Comparison of ENCODE assay signal across 21 mouse cellular contexts in the genomic region with DNA sequence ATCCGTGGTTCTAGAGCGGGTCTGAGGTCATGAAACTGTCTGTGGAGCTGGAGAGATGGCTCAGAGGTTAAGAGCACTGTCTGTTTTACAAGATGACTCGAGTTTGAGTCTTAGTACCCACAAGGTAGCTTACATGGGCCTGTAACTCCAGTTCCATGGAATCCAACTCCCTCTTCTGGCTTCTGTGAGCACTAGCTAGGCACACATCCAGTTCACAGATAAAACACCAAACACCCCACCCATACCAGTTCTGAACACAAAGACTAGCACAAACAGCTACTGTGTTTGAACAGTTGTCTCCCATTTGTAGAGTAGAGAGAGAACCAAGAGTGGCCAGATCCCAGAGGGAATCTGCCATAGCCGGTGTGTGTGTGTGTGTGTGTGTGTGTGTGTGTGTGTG.
DNase-seq lines count a peak whose midpoint lies in the region; ATAC-seq and TF ChIP-seq lines count a peak whose summit lies in the region.
"Had no signal": no experiment of that assay in that cellular context is flagged by ENCODE, and none has a peak within 500 bp of the region (broad histone marks: within the 10 kb centered on the region; RNA-seq: fewer than 3 reads in every experiment).

No protein-coding gene starts in this region.

- DNase-seq in heart, embryonic 10.5 days (ENCODE audit: low spot score) = peak; percentile 61
- no peak for DNase-seq in liver, postnatal 0 days
- no peak for DNase-seq in liver
- peak; percentile 38 for DNase-seq in MEL (ENCODE audit: low read depth, low spot score)
- DNase-seq in thymus, postnatal 10 days (ENCODE audit: low spot score in 2 of 2) = no peak
- DNase-seq: adrenal gland, postnatal 14 days; cerebellum, adult 11-12 months; cerebellum, postnatal 14 days; heart, postnatal 14 days; layer of hippocampus, postnatal 36 days; right cerebral cortex, postnatal 25 days had no signal

- TF ChIP-seq CTCF in liver, postnatal 0 days (IDR thresholded peaks at IDR 0.05; ENCODE audit: low read depth) = peak; percentile 18; the same call in 1 of the 2 replicates
- TF ChIP-seq CTCF in MEL (IDR thresholded peaks at IDR 0.05 in 2 of 3, conservative IDR thresholded peaks at IDR 0.05 in 1 of 3; ENCODE audit: control insufficient read depth in 1 of 3, insufficient read depth in 1 of 3, low read depth in 2 of 3, low read length in 3 of 3, poor library complexity in 1 of 3, severe bottlenecking in 1 of 3) = peak; percentile 4 to 51 (median 12); a peak in 2 of 6 replicates

- no peak for TF ChIP-seq EP300 in liver, postnatal 0 days (IDR thresholded peaks at IDR 0.05; ENCODE audit: low read depth)
- no peak for TF ChIP-seq EP300 in MEL (IDR thresholded peaks at IDR 0.05; ENCODE audit: low read depth in 1 of 2, low read length in 2 of 2)

- no peaks in the 10 kb centered on the region for H3K9me3 ChIP-seq in heart, embryonic 10.5 days
- no peaks in the 10 kb centered on the region for H3K9me3 ChIP-seq in heart, embryonic 11.5 days (replicated peaks; ENCODE audit: control insufficient read depth, low read length)
- H3K9me3 ChIP-seq in liver, postnatal 0 days (ENCODE audit: low read length) = no peaks in the 10 kb centered on the region
- no peaks in the 10 kb centered on the region for H3K9me3 ChIP-seq in MEL (replicated peaks; ENCODE audit: insufficient read depth, low read length)
- H3K9me3 ChIP-seq: embryonic facial prominence, embryonic 13.5 days; hindbrain, embryonic 13.5 days; lung, embryonic 15.5 days; megakaryocyte, embryonic 14.5 days; stomach, embryonic 15.5 days had no signal

- no peak overlapping the region for H3K9ac ChIP-seq in heart, embryonic 11.5 days (ENCODE audit: low read depth, low read length)
- no peak overlapping the region for H3K9ac ChIP-seq in liver, postnatal 0 days (replicated peaks)
- H3K9ac ChIP-seq in MEL (ENCODE audit: control insufficient read depth, low read depth, low read length, poor library complexity, severe bottlenecking) = no peak overlapping the region
- H3K9ac ChIP-seq: embryonic facial prominence, embryonic 13.5 days; hindbrain, embryonic 13.5 days; lung, embryonic 15.5 days; stomach, embryonic 15.5 days had no signal

- TF ChIP-seq RAD21 in MEL (IDR thresholded peaks at IDR 0.05; ENCODE audit: low read depth, low read length) = peak; percentile 62

- ATAC-seq in heart, embryonic 11.5 days (replicated peaks; ENCODE audit: insufficient number of reproducible peaks, low FRiP score, low TSS enrichment) = no peak
- no peak for ATAC-seq in liver, postnatal 0 days
- ATAC-seq in megakaryocyte progenitor cell, adult 5-6 weeks (replicated peaks; ENCODE audit: poor library complexity) = peak; percentile 64
- ATAC-seq: activated CD4-positive, CD25-positive, alpha-beta regulatory T cell, adult 4 months; inflammation-experienced regulatory T-cells, adult 6 months; Patski had no signal

- no peak overlapping the region for H3K4me3 ChIP-seq in heart, embryonic 10.5 days
- no peak overlapping the region for H3K4me3 ChIP-seq in heart, embryonic 11.5 days (ENCODE audit: low read depth, low read length)
- no peak overlapping the region for H3K4me3 ChIP-seq in liver, postnatal 0 days (ENCODE audit: low read depth, low read length)
- H3K4me3 ChIP-seq in MEL (ENCODE audit: control insufficient read depth in 1 of 2, insufficient read depth in 1 of 2, low read depth in 2 of 2, low read length in 2 of 2) = no peak overlapping the region
- H3K4me3 ChIP-seq: embryonic facial prominence, embryonic 13.5 days; hindbrain, embryonic 13.5 days; lung, embryonic 15.5 days; megakaryocyte, embryonic 14.5 days; stomach, embryonic 15.5 days had no signal

- no peak for TF ChIP-seq POLR2A in MEL (IDR thresholded peaks at IDR 0.05; ENCODE audit: control insufficient read depth in 1 of 2, insufficient read depth in 1 of 2, low read depth in 1 of 2, low read length in 2 of 2, poor library complexity in 1 of 2)

- 90% methylated on average over 4 of the region's 4 CpGs for WGBS in heart, embryonic 10.5 days
- 76% methylated on average over 4 of the region's 4 CpGs for WGBS in heart, embryonic 11.5 days (ENCODE audit: insufficient replicate concordance)
- 79% methylated on average over 4 of the region's 4 CpGs for WGBS in liver, postnatal 0 days (ENCODE audit: insufficient replicate concordance)

- no peak overlapping the region for H3K27ac ChIP-seq in heart, embryonic 10.5 days
- no peak overlapping the region for H3K27ac ChIP-seq in heart, embryonic 11.5 days (ENCODE audit: low read depth, low read length)
- no peak overlapping the region for H3K27ac ChIP-seq in liver, postnatal 0 days (ENCODE audit: low read depth)
- no peak overlapping the region for H3K27ac ChIP-seq in MEL (ENCODE audit: control insufficient read depth, low read depth, low read length)
- H3K27ac ChIP-seq: hindbrain, embryonic 13.5 days had no signal

- H3K36me3 ChIP-seq in heart, embryonic 10.5 days = no peaks in the 10 kb centered on the region
- no peaks in the 10 kb centered on the region for H3K36me3 ChIP-seq in heart, embryonic 11.5 days (ENCODE audit: control insufficient read depth, insufficient read depth, low read length)
- H3K36me3 ChIP-seq in liver, postnatal 0 days (replicated peaks; ENCODE audit: insufficient read depth, low read length) = no peaks in the 10 kb centered on the region
- peaks cover 0 to 2% of the 10 kb centered on the region in 2 experiments; a peak in 2 of 4 replicates for H3K36me3 ChIP-seq in MEL (ENCODE audit: control insufficient read depth in 1 of 2, insufficient read depth in 2 of 2, low read length in 2 of 2)
- H3K36me3 ChIP-seq: embryonic facial prominence, embryonic 13.5 days; hindbrain, embryonic 13.5 days; lung, embryonic 15.5 days; stomach, embryonic 15.5 days had no signal

- peaks cover 19% of the 10 kb centered on the region for H3K4me1 ChIP-seq in heart, embryonic 10.5 days
- peaks cover 12% of the 10 kb centered on the region; the same call in 1 of the 2 replicates for H3K4me1 ChIP-seq in heart, embryonic 11.5 days (ENCODE audit: control insufficient read depth, insufficient read depth, low read length)
- H3K4me1 ChIP-seq in liver, postnatal 0 days (ENCODE audit: insufficient read depth) = no peaks in the 10 kb centered on the region
- peaks cover 2% of the 10 kb centered on the region in 2 experiments; a peak in 2 of 4 replicates for H3K4me1 ChIP-seq in MEL (ENCODE audit: control insufficient read depth in 1 of 2, insufficient read depth in 2 of 2, low read length in 2 of 2)

- no peak overlapping the region for H3K4me2 ChIP-seq in heart, embryonic 11.5 days
- no peak overlapping the region for H3K4me2 ChIP-seq in liver, postnatal 0 days (ENCODE audit: low read depth, low read length)
- H3K4me2 ChIP-seq: embryonic facial prominence, embryonic 13.5 days; hindbrain, embryonic 13.5 days; lung, embryonic 15.5 days; stomach, embryonic 15.5 days had no signal

- H3K27me3 ChIP-seq in heart, embryonic 10.5 days (ENCODE audit: insufficient read depth, poor library complexity, severe bottlenecking) = no peaks in the 10 kb centered on the region
- H3K27me3 ChIP-seq in heart, embryonic 11.5 days (ENCODE audit: control insufficient read depth, insufficient read depth, low read length) = no peaks in the 10 kb centered on the region
- no peaks in the 10 kb centered on the region for H3K27me3 ChIP-seq in liver, postnatal 0 days (ENCODE audit: insufficient read depth, low read length)
- H3K27me3 ChIP-seq in MEL (ENCODE audit: control insufficient read depth in 1 of 2, insufficient read depth in 2 of 2, low read length in 2 of 2) = peaks cover 2 to 7% of the 10 kb centered on the region in 2 experiments; a peak in 3 of 4 replicates
- H3K27me3 ChIP-seq: embryonic facial prominence, embryonic 13.5 days; hindbrain, embryonic 13.5 days; lung, embryonic 15.5 days; Patski; stomach, embryonic 15.5 days had no signal

- H3K79me2 ChIP-seq in MEL (ENCODE audit: control insufficient read depth, insufficient read depth, low read length, poor library complexity) = no peaks in the 10 kb centered on the region

TF ChIP-seq in MEL, 35 proteins besides CTCF, POLR2A, EP300 and RAD21:
- no peak for TF ChIP-seq TBP (IDR thresholded peaks at IDR 0.05; ENCODE audit: low read depth, low read length)
- no peak for TF ChIP-seq ELF1 (IDR thresholded peaks at IDR 0.05; ENCODE audit: low read depth, low read length)
- peak; percentile 56 for TF ChIP-seq ZC3H11A (IDR thresholded peaks at IDR 0.05; ENCODE audit: low read depth, low read length)
- TF ChIP-seq CHD1 (IDR thresholded peaks at IDR 0.05; ENCODE audit: low read depth, low read length) = no peak
- TF ChIP-seq KAT2A (conservative IDR thresholded peaks at IDR 0.05; ENCODE audit: low read depth, low read length) = no peak
- peak; percentile 66 for TF ChIP-seq SMC3 (IDR thresholded peaks at IDR 0.05; ENCODE audit: low read depth, low read length)
- TF ChIP-seq NELFE (IDR thresholded peaks at IDR 0.05; ENCODE audit: low read depth, low read length) = no peak

Comparison
In these comparisons a context has a peak if more than half of its experiments do, and no peak if none do; other contexts are left out.
1. DNase-seq: peak in heart, embryonic 10.5 days (single experiment) and MEL (single experiment); none in liver, postnatal 0 days (single experiment), liver (single experiment) and thymus, postnatal 10 days (0 of 2).